Mouse (Mus musculus): Measurements from ENCODE around the gene Gm3625.
"Not testable (repeated sequence)": the region's sequence is repeated elsewhere in the genome, so short reads cannot be mapped to it uniquely, and the experiment has no call there.

Gm3625 gene

GRCm38 (mm10) chr12:4555451-4555850 lies 37.3 kb downstream of the Gm3625 start:
- DNase-seq (ENCODE audit: low spot score) = no peak

DNA sequence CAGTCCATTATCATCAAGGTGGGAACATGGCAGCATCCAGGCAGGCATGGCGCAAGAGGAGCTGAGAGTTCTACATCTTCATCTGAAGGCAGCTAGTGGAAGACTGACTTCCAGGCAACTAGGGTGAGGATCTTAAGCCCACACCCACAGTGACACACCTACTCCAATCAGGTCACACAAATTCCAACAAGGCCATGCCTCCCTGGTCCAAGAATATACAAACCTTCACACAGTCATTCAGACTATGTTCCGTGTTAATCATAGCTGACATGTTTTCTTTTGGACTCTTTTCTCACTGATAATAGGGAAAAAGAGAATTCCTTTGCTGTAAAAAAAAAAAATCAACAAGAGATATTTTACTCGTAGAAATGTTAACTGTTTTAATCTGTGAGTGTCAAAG lies 39.0 kb downstream of the Gm3625 start:
- not testable (repeated sequence) for DNase-seq (ENCODE audit: low spot score)

DNA sequence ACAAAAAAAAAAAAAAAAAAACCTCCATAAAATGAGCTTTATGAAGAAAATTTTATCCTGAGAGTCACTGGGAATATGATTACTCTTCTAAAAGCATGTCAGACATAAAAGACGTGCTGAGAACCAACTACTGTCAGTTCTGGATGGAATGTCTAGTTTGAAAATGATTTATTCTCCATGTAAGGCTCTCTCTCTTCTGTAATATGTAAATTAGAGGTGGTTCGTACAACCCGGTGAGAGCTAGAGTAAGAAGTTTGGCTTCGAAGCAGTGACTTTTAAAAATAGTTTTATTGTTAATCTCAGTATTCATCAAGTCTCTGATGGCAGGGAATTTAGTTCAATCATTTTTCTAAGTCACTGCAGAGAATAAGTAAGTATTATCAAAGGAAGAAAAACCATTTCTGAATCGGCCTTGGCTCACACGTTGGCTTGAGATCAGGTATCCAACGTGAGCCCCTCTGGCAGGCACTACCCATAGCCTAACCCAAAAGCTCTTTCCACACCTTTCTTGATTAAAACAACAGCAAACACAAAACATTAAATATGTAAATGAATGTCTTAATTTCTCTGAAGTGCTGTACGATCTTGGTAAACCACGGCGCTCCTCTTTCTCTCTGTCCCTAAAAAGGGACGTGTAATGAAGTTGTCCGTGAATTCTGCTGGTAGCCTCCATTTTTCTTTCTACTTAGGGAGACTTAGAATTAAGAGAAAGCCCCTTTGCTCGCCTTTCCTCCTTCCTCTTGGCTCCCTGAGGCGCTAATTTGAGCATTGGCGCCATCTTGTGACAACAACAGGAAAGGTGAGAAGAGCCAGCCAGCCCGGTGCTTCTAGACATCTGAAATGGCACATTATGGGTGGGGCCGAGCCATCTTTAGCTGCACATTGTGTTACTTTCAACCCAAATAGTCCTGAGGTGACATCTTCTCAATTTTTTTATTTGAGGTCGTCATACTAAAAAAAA lies 44.4 kb downstream of the Gm3625 start:
- DNase-seq (ENCODE audit: low spot score) = no peak

DNA sequence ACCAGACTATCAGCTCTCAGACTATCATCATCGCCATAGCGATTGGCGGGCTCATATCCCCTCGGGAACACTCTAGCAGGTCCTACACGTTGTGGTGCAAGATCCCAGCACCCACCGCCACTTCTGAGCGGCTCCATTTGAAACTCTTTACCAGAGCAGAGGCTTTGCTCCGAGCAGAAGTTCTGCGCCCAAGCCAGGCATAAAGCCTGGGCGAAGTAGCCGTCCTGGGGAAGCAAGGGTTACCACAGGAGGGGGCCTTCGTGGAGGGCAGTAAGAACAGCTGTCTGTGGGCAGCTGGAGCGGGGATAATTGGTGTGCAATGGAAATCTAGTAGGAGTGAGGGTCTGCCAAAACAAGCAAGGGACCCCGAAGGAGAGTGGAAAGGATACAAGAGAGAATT lies 45.2 kb downstream of the Gm3625 start:
- no peak for DNase-seq (ENCODE audit: low spot score)

GRCm38 (mm10) chr12:4546491-4546890 lies 46.2 kb downstream of the Gm3625 start:
- no peak for DNase-seq (ENCODE audit: low spot score)

- no peak for DNase-seq (ENCODE audit: low spot score)
These were observed 47.3 kb downstream of the Gm3625 start for GRCm38 (mm10) chr12:4545425-4545824.

GRCm38 (mm10) chr12:4544400-4544919 lies 48.3 kb downstream of the Gm3625 start:
- no peak for DNase-seq (ENCODE audit: low spot score)

All from urinary bladder, postnatal 10 days (tissue).